Mouse (Mus musculus) embryo, embryonic 9.5 days (tissue): ENCODE data around the gene 6430548M08Rik.

Experiments used
- DNase-seq: peaks from one replicate; pipeline ENCODE4 v3.0.0-alpha.2; 2017; ENCODE audit errors: extremely low spot score

6430548M08Rik gene

GRCm38 (mm10) chr8:120113758-120114255 is at the start of gene 6430548M08Rik:
TSS of gene 6430548M08Rik (plus strand) at chr8:120114152.
- DNase-seq = peak; percentile 100

GRCm38 (mm10) chr8:120065611-120066010 is 48.3 kb upstream of the 6430548M08Rik start:
- DNase-seq = no peak

- no peak for DNase-seq
These were observed 47.7 kb upstream of the 6430548M08Rik start for GRCm38 (mm10) chr8:120066226-120066625.

- DNase-seq = no peak
These were observed 45.9 kb upstream of the 6430548M08Rik start for GRCm38 (mm10) chr8:120067936-120068668.

GRCm38 (mm10) chr8:120071684-120072083 is 42.3 kb upstream of the 6430548M08Rik start:
- peak; percentile 85 for DNase-seq

- DNase-seq = no peak
These were observed 41.7 kb upstream of the 6430548M08Rik start for GRCm38 (mm10) chr8:120072259-120072658.

- DNase-seq = no peak
These were observed 41.1 kb upstream of the 6430548M08Rik start for GRCm38 (mm10) chr8:120072827-120073226.

GRCm38 (mm10) chr8:120074516-120074915 is 39.4 kb upstream of the 6430548M08Rik start:
- no peak for DNase-seq

- DNase-seq = no peak
These were observed 38.6 kb upstream of the 6430548M08Rik start for GRCm38 (mm10) chr8:120075347-120075746.

- peak; percentile 58 for DNase-seq
These were observed 35.9 kb upstream of the 6430548M08Rik start for GRCm38 (mm10) chr8:120078080-120078479.

GRCm38 (mm10) chr8:120079361-120079760 is 34.6 kb upstream of the 6430548M08Rik start:
- DNase-seq = no peak

GRCm38 (mm10) chr8:120083261-120083660 is 30.7 kb upstream of the 6430548M08Rik start:
- no peak for DNase-seq

GRCm38 (mm10) chr8:120084783-120085182 is 29.2 kb upstream of the 6430548M08Rik start:
- DNase-seq = no peak

GRCm38 (mm10) chr8:120089511-120089910 is 24.4 kb upstream of the 6430548M08Rik start:
- DNase-seq = no peak

- DNase-seq = no peak
These were observed 22.9 kb upstream of the 6430548M08Rik start for GRCm38 (mm10) chr8:120091032-120091431.

- no peak for DNase-seq
These were observed 20.8 kb upstream of the 6430548M08Rik start for GRCm38 (mm10) chr8:120093103-120093502.

GRCm38 (mm10) chr8:120094801-120095200 is 19.2 kb upstream of the 6430548M08Rik start:
- no peak for DNase-seq

- DNase-seq = no peak
These were observed 17.5 kb upstream of the 6430548M08Rik start for GRCm38 (mm10) chr8:120096486-120096885.

- DNase-seq = no peak
These were observed 13.4 kb upstream of the 6430548M08Rik start for GRCm38 (mm10) chr8:120100388-120101067.

GRCm38 (mm10) chr8:120101068-120101972 is 12.6 kb upstream of the 6430548M08Rik start, which contains the start of gene Zdhhc7:
TSS of gene Zdhhc7 (minus strand) at chr8:120101482.
- DNase-seq = peak; percentile 75

- no peak for DNase-seq
These were observed 10.0 kb upstream of the 6430548M08Rik start for GRCm38 (mm10) chr8:120103916-120104315.
